Mouse (Mus musculus): ENCODE measurements at regions not wholly inside any gene's neighbourhood (a gene's known extent, or its start where the extent isn't known, plus 50 kb on each side); places are given as distances from the start of the nearest gene placed in this dataset.

- no peak for TF ChIP-seq CTCF (IDR thresholded peaks at IDR 0.05; ENCODE audit: borderline replicate concordance, insufficient read depth, low read length)
- TF ChIP-seq POLR2A (IDR thresholded peaks at IDR 0.05; ENCODE audit: low read depth, low read length): no peak
These were observed 52.9 kb upstream of the Chd1 start for GRCm38 (mm10) chr17:15651869-15652268.

Measured in embryonic fibroblast, embryonic 13.5 days (primary cell).